Mouse (Mus musculus): ENCODE data around the gene Morn2. TPM values are rescaled to one million over a fixed set of nuclear protein-coding genes. Genes with fewer than 3 reads are reported as not detected.
"Not testable (repeated sequence)": the region's sequence is repeated elsewhere in the genome, so short reads cannot be mapped to it uniquely, and the experiment has no call there.

The Morn2 gene
- polyA plus RNA-seq, 1 experiment from 2014 or later, result 32.1 TPM

DNA sequence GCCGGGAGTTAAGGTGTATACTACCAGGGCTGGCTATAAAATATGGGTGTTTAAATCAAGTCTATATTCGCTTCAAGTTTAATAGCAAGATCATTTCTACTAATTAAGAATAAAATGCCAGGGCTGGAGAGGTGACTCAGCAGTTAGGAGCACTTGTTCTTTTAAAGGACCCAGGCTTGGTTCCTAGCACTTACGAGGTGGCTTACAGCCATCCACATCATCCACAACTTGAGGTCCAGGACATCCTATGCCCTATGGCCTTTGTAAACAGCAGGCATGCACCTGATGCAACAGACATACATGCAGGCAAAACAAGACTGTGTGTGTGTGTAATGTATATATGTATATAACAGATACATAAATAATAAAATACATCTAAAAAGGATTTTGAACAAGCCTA lies 21.9 kb upstream of the Morn2 start:
- H3K4me3 ChIP-seq (ENCODE audit: control insufficient read depth in 1 of 2, insufficient read depth in 1 of 2, low read depth in 1 of 2, low read length in 2 of 2), result no peak overlapping the region
- no peak overlapping the region for H3K27ac ChIP-seq (replicated peaks in 1 of 2; ENCODE audit: control insufficient read depth in 1 of 2, insufficient read depth in 1 of 2, low read depth in 2 of 2, low read length in 2 of 2)
- WGBS, result 87% methylated on average over 3 of the region's 3 CpGs
- ATAC-seq (ENCODE audit: insufficient number of reproducible peaks, insufficient read depth, low FRiP score, low read depth), result no peak
- H3K9me3 ChIP-seq (ENCODE audit: control insufficient read depth, low read length), result no peaks in the 10 kb centered on the region
- H3K36me3 ChIP-seq (ENCODE audit: control insufficient read depth, insufficient read depth, low read length), result peaks cover 82% of the 10 kb centered on the region
- H3K27me3 ChIP-seq (ENCODE audit: control insufficient read depth, insufficient read depth, low read length), result no peaks in the 10 kb centered on the region
- no peaks in the 10 kb centered on the region for H3K4me1 ChIP-seq (ENCODE audit: control insufficient read depth in 2 of 2, insufficient read depth in 2 of 2, low read length in 2 of 2)
- H3K9ac ChIP-seq (ENCODE audit: low read length), result no peak overlapping the region
- H3K4me2 ChIP-seq (ENCODE audit: low read length), result no peak overlapping the region

DNA sequence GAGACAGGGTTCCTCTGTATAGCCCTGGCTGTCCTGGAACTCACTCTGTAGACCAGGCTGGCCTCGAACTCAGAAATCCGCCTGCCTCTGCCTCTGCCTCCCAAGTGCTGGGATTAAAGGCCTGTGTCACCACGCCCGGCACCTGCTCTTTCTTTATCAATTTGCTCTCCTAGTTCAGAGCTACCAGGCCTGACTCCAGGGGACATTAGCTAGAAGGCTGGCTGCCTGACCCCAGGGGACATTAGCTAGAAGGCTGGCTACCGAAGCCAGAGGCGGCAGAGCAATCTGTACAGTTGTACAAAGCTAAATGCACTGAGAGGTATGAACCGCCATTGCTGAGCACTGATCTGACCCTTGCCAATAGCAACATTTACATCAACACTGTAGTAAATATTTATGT lies 19.4 kb upstream of the Morn2 start:
- not testable (repeated sequence) for H3K4me3 ChIP-seq (ENCODE audit: control insufficient read depth in 1 of 2, insufficient read depth in 1 of 2, low read depth in 1 of 2, low read length in 2 of 2); H3K9ac ChIP-seq (ENCODE audit: low read length); H3K9me3 ChIP-seq (ENCODE audit: control insufficient read depth, low read length); ATAC-seq (ENCODE audit: insufficient number of reproducible peaks, insufficient read depth, low FRiP score, low read depth); H3K27ac ChIP-seq (replicated peaks in 1 of 2; ENCODE audit: control insufficient read depth in 1 of 2, insufficient read depth in 1 of 2, low read depth in 2 of 2, low read length in 2 of 2); H3K27me3 ChIP-seq (ENCODE audit: control insufficient read depth, insufficient read depth, low read length); H3K4me1 ChIP-seq (ENCODE audit: control insufficient read depth in 2 of 2, insufficient read depth in 2 of 2, low read length in 2 of 2); H3K4me2 ChIP-seq (ENCODE audit: low read length)
- H3K36me3 ChIP-seq (ENCODE audit: control insufficient read depth, insufficient read depth, low read length), result peaks cover 82% of the 10 kb centered on the region
- WGBS, result 95% methylated on average over 7 of the region's 7 CpGs

DNA sequence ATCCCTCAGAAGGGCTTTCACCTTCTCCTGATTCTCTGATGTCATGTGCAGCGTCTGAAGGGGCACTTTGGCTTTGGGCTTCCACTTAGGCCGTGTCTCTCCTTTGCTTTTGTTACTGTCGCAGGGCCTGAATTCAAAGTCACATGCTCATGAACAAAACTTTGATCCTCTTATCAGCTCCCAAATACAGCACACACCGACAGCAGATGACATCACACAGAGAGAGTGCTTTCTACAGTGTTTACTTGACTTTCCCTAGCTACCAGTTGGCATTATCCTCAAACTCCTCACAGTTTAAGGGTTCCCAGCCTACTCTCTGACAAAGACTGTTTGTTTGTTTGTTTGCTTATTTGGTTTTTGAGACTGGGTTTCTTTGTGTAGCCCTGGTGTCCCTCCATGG lies 11.7 kb upstream of the Morn2 start:
- WGBS, result 49% methylated on average over 4 of the region's 4 CpGs
- H3K36me3 ChIP-seq (ENCODE audit: control insufficient read depth, insufficient read depth, low read length), result peaks cover 70% of the 10 kb centered on the region
- no peak overlapping the region for H3K4me3 ChIP-seq (ENCODE audit: control insufficient read depth in 1 of 2, insufficient read depth in 1 of 2, low read depth in 1 of 2, low read length in 2 of 2)

DNA sequence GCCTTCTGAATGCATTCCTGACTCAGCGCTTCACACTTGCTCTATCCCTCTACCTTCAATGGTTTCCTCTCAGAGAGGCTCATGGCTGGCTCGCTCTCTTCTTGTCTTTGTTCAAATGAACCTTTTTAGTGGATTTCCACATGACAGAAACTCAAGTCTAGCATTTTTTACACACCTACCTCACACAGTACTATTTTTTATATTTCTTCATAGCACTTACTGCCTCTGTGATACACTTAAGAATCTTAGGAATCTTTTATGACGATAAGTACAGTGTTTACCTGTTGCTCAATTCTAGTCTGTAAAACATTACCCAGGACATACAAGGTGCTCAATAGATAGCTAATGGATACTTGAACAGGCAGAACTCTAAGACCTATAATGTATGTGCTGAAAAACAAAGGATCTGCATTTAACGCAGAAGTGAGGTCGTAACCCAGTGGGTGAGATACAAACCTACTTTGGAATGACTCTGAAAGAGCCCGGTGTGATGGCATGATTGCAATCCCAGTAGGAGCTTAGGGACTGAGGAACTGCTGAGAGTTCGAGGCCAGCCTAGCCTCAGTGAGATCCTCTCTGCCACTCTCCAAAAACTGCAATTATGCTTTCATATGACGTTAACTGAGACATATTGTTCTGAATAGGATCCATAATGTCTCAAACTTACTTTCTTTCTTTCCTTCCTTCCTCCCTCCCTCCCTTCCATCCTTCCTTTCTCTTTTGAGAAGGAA lies 10.5 kb upstream of the Morn2 start:
- WGBS, result 92% methylated on average over 8 of the region's 8 CpGs
- H3K36me3 ChIP-seq (ENCODE audit: control insufficient read depth, insufficient read depth, low read length), result peaks cover 57% of the 10 kb centered on the region
- no peaks in the 10 kb centered on the region for H3K27me3 ChIP-seq (ENCODE audit: control insufficient read depth, insufficient read depth, low read length)
- no peaks in the 10 kb centered on the region for H3K4me1 ChIP-seq (ENCODE audit: control insufficient read depth in 2 of 2, insufficient read depth in 2 of 2, low read length in 2 of 2)
- no peak overlapping the region for H3K27ac ChIP-seq (replicated peaks in 1 of 2; ENCODE audit: control insufficient read depth in 1 of 2, insufficient read depth in 1 of 2, low read depth in 2 of 2, low read length in 2 of 2)
- H3K9me3 ChIP-seq (ENCODE audit: control insufficient read depth, low read length), result no peaks in the 10 kb centered on the region
- no peak overlapping the region for H3K9ac ChIP-seq (ENCODE audit: low read length)
- no peak for ATAC-seq (ENCODE audit: insufficient number of reproducible peaks, insufficient read depth, low FRiP score, low read depth)
- no peak overlapping the region for H3K4me2 ChIP-seq (ENCODE audit: low read length)
- H3K4me3 ChIP-seq (ENCODE audit: control insufficient read depth in 1 of 2, insufficient read depth in 1 of 2, low read depth in 1 of 2, low read length in 2 of 2), result no peak overlapping the region

More for the DNA sequence above, 11.7 kb upstream of the Morn2 start:
- Histone ChIP-seq H3K4me2 (ENCODE audit: low read length) (no peak overlapping the region), H3K9me3 (ENCODE audit: control insufficient read depth, low read length) (no peaks in the 10 kb centered on the region), H3K27me3 (ENCODE audit: control insufficient read depth, insufficient read depth, low read length) (no peaks in the 10 kb centered on the region), H3K9ac (ENCODE audit: low read length) (no peak overlapping the region), H3K27ac (replicated peaks in 1 of 2; ENCODE audit: control insufficient read depth in 1 of 2, insufficient read depth in 1 of 2, low read depth in 2 of 2, low read length in 2 of 2) (no peak overlapping the region), H3K4me1 (ENCODE audit: control insufficient read depth in 2 of 2, insufficient read depth in 2 of 2, low read length in 2 of 2) (no peaks in the 10 kb centered on the region)
- ATAC-seq (ENCODE audit: insufficient number of reproducible peaks, insufficient read depth, low FRiP score, low read depth), result no peak

DNA sequence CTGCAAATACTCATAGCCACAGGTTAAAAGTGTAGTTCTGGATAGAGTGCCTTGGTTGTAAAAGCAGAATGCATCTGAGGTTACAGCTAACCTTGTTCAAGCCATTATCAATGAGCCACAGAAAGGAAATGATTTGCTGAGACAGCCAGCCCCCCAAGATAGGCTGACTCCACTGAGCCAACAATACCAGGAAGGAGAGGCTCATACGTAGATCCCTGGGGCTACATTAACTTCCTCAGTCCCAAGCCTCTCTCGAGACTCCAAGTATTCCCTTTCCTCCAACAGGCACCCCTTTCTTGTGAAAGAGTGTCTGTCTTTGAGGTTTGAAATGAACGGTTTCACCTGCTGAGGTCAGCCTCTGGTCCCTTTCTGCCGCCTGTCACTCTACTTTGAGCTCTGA lies 5.6 kb upstream of the Morn2 start:
- H3K9me3 ChIP-seq (ENCODE audit: control insufficient read depth, low read length), result no peaks in the 10 kb centered on the region
- no peak for ATAC-seq (ENCODE audit: insufficient number of reproducible peaks, insufficient read depth, low FRiP score, low read depth)
- H3K4me1 ChIP-seq (ENCODE audit: control insufficient read depth in 2 of 2, insufficient read depth in 2 of 2, low read length in 2 of 2), result peaks cover 2 to 6% of the 10 kb centered on the region in 2 experiments; a peak in 3 of 4 replicates
- H3K4me3 ChIP-seq (ENCODE audit: control insufficient read depth in 1 of 2, insufficient read depth in 1 of 2, low read depth in 1 of 2, low read length in 2 of 2), result no peak overlapping the region
- H3K27me3 ChIP-seq (ENCODE audit: control insufficient read depth, insufficient read depth, low read length), result no peaks in the 10 kb centered on the region
- peak overlapping the region; percentile 57 to 64 for H3K27ac ChIP-seq (replicated peaks in 1 of 2; ENCODE audit: control insufficient read depth in 1 of 2, insufficient read depth in 1 of 2, low read depth in 2 of 2, low read length in 2 of 2)
- 55% methylated on average over 4 of the region's 4 CpGs for WGBS
- peaks cover 18% of the 10 kb centered on the region for H3K36me3 ChIP-seq (ENCODE audit: control insufficient read depth, insufficient read depth, low read length)
- no peak overlapping the region for H3K9ac ChIP-seq (ENCODE audit: low read length)
- no peak overlapping the region for H3K4me2 ChIP-seq (ENCODE audit: low read length)

DNA sequence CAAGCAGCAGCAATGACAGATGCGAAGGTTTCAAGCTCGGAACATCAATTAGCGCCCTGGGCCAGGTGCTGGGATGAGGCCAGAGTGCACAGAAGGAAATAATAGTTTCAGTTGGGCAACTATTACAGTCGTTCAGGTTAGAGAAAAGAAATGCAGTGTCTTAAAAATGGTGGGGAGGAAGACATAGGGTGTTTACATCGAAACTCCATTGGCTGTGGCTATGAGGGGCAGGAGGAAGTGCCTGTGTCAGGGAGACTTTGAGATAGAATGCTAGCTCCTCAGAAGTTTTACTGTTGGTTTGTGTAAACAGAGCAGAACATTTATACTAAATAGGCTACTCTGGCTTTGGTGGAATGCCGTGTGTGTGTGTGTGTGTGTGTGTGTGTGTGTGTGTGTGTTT lies 2.0 kb upstream of the Morn2 start:
- 86% methylated on average over 6 of the region's 6 CpGs for WGBS
- no peak for ATAC-seq (ENCODE audit: insufficient number of reproducible peaks, insufficient read depth, low FRiP score, low read depth)
- H3K4me1 ChIP-seq (ENCODE audit: control insufficient read depth in 2 of 2, insufficient read depth in 2 of 2, low read length in 2 of 2), result peaks cover 2 to 6% of the 10 kb centered on the region in 2 experiments; a peak in 3 of 4 replicates

DNA sequence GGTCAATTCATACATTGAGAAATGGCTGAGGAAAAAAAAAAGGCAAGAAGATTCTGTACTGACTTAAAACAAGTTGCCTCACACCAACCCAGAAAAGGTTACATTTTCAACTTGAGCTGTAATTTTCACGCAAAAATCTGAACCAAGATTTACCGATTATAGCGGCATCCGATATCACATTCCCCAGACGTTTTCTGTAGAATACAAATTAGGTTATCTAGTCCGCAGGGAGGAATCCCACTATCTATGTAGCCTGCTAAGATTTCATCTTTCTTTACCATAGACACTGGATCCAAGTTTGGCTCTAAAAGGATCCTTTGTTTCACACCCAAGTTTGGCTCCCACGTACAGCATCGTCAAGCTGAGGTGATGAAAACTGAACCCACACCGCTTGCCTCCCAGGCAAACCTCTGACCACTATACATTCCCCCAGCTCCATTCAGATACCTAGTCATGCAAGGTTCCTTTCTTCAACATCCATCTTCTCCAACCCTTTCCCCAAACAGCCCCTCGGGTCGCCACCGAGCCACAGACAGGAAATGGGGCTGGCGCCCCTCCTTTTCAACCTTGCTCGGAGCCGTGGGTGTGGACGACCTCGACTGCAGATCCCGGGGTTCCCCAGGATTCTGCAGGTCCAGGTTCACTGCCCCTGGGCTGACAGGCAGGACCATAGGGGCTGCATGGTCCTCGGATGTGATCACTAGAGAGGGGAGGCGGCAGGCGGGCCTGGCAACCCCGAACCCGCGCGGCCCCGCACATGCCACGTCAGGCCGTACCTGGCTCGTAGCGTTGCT lies 526 bp upstream of the Morn2 start:
- no peaks in the 10 kb centered on the region for H3K27me3 ChIP-seq (ENCODE audit: control insufficient read depth, insufficient read depth, low read length)
- H3K27ac ChIP-seq (replicated peaks in 1 of 2; ENCODE audit: control insufficient read depth in 1 of 2, insufficient read depth in 1 of 2, low read depth in 2 of 2, low read length in 2 of 2), result peak overlapping the region; percentile 75 to 84
- H3K36me3 ChIP-seq (ENCODE audit: control insufficient read depth, insufficient read depth, low read length), result no peaks in the 10 kb centered on the region
- peaks cover 2 to 6% of the 10 kb centered on the region in 2 experiments; a peak in 3 of 4 replicates for H3K4me1 ChIP-seq (ENCODE audit: control insufficient read depth in 2 of 2, insufficient read depth in 2 of 2, low read length in 2 of 2)
- no peaks in the 10 kb centered on the region for H3K9me3 ChIP-seq (ENCODE audit: control insufficient read depth, low read length)
- ATAC-seq (ENCODE audit: insufficient number of reproducible peaks, insufficient read depth, low FRiP score, low read depth), result peak; percentile 36; the same call in 1 of the 2 replicates
- peak overlapping the region; percentile 87 for H3K9ac ChIP-seq (ENCODE audit: low read length)
- peak overlapping the region; percentile 85 for H3K4me2 ChIP-seq (ENCODE audit: low read length)
- WGBS, result under 1% methylated on average over 30 of the region's 30 CpGs
- H3K4me3 ChIP-seq (ENCODE audit: control insufficient read depth in 1 of 2, insufficient read depth in 1 of 2, low read depth in 1 of 2, low read length in 2 of 2), result peak overlapping the region; percentile 89 to 96

More for the DNA sequence above, 2.0 kb upstream of the Morn2 start:
- Histone ChIP-seq H3K36me3 (ENCODE audit: control insufficient read depth, insufficient read depth, low read length) (no peaks in the 10 kb centered on the region), H3K27ac (replicated peaks in 1 of 2; ENCODE audit: control insufficient read depth in 1 of 2, insufficient read depth in 1 of 2, low read depth in 2 of 2, low read length in 2 of 2) (no peak overlapping the region), H3K27me3 (ENCODE audit: control insufficient read depth, insufficient read depth, low read length) (no peaks in the 10 kb centered on the region), H3K9ac (ENCODE audit: low read length) (no peak overlapping the region), H3K9me3 (ENCODE audit: control insufficient read depth, low read length) (no peaks in the 10 kb centered on the region), H3K4me3 (ENCODE audit: control insufficient read depth in 1 of 2, insufficient read depth in 1 of 2, low read depth in 1 of 2, low read length in 2 of 2) (no peak overlapping the region), H3K4me2 (ENCODE audit: low read length) (no peak overlapping the region)

Data from heart, embryonic 14.5 days (tissue).